Mouse (Mus musculus): ENCODE results near the gene Actr8.

DNA sequence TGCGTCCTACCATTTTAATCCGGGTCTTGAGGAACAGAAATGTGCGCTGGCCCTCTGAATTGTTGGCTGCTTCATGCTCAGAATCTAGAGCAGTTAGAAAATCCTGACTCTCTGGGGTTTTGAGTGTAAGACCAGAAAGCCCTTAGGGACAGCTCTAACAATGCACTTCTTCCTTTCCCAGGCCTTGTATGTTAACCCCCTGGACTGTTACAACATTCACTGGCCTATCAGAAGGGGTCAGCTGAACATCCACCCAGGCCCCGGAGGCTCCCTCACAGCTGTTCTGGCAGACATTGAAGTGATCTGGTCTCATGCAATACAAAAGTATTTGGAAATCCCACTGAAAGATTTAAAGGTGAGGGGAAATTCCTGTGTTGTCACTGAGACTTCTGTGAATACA, 8.0 kb downstream of the Actr8 start:
- TF ChIP-seq CTCF (IDR thresholded peaks at IDR 0.05; ENCODE audit: control insufficient read depth, insufficient read depth, low read length) (no peak), POLR2A (IDR thresholded peaks at IDR 0.05; ENCODE audit: borderline replicate concordance, control insufficient read depth, low read depth, low read length) (no peak)

All from bone marrow, adult 2 months (tissue).